Mouse (Mus musculus): ENCODE measurements around the gene 1700034I23Rik. TPM values are rescaled to one million over a fixed set of nuclear protein-coding genes. Genes with fewer than 3 reads are reported as not detected.
"Not testable (repeated sequence)": the region's sequence is repeated elsewhere in the genome, so short reads cannot be mapped to it uniquely, and the experiment has no call there.

The 1700034I23Rik gene
- total RNA-seq (2012; rRNA removed) (0.04 TPM in 1 of 2 replicates, not detected in the other), total RNA-seq (2014; rRNA removed) (not detected in 2 replicates), polyA plus RNA-seq (2012; ENCODE audit: insufficient read length, low read depth) (not detected in 2 replicates)

GRCm38 (mm10) chr3:40902443-40902842 is at the start of gene 1700034I23Rik:
Gene 1700034I23Rik, minus strand, starts transcription at chr3:40902543.
- H3K4me2 ChIP-seq (ENCODE audit: insufficient read depth, low read depth, poor library complexity, severe bottlenecking); H3K79me2 ChIP-seq (replicated peaks; ENCODE audit: control insufficient read depth, extremely low read depth, insufficient read depth, poor library complexity, severe bottlenecking); in situ Hi-C loops (cut with MboI; ENCODE audit: low pct_ligation_motif_present, low pct_unique_long_range_greater_than_20kb, low sequenced_read_pairs); dilution Hi-C loops (cut with MboI; ENCODE audit: extremely low pct_ligation_motif_present, extremely low pct_unique_long_range_greater_than_20kb, low sequenced_read_pairs); H3K27ac ChIP-seq (ENCODE audit: insufficient read depth, low read depth); H3K27me3 ChIP-seq (replicated peaks); H3K9ac ChIP-seq (ENCODE audit: insufficient read depth, low read depth); H3K36me3 ChIP-seq (replicated peaks in 1 of 2; ENCODE audit: control insufficient read depth in 1 of 2, insufficient read depth in 1 of 2, low read length in 1 of 2); H3K4me3 ChIP-seq (replicated peaks in 1 of 3; ENCODE audit: low read depth in 2 of 3, low read length in 2 of 3, poor library complexity in 1 of 3); DNase-seq (ENCODE audit: extremely low read depth); H3K9me3 ChIP-seq (replicated peaks; ENCODE audit: low read length); H3K4me1 ChIP-seq (ENCODE audit: control insufficient read depth in 1 of 2, insufficient read depth in 2 of 2): not testable (repeated sequence)

DNA sequence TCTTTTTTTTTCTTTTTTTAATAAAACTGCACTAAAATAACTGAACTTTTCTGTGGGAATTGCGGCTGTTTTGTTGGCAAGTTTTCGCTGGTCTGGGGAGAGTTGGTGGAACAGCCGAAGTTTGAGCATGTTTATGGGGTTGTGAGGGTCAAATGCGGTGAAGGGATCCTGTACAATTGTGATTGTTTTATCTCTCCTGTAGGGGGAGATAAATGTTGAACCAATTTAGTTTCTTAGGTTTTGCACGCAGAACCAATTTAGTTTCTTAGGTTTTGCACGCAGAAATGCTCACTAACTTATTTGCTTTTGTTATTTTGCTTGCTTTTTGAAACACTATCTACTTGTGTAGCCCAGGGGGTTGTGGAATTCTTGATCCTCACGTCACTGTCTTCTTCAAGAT is 49.0 kb upstream of the 1700034I23Rik start:
- Histone ChIP-seq H3K27ac (ENCODE audit: insufficient read depth, low read depth) (no peak overlapping the region), H3K79me2 (replicated peaks; ENCODE audit: control insufficient read depth, extremely low read depth, insufficient read depth, poor library complexity, severe bottlenecking) (peaks cover 2% of the 10 kb centered on the region; the same call in 1 of the 2 replicates), H3K4me2 (ENCODE audit: insufficient read depth, low read depth, poor library complexity, severe bottlenecking) (peak overlapping the region; percentile 76), H3K9ac (ENCODE audit: insufficient read depth, low read depth) (peak overlapping the region; percentile 47), H3K9me3 (replicated peaks; ENCODE audit: low read length) (no peaks in the 10 kb centered on the region), H3K4me1 (ENCODE audit: control insufficient read depth in 1 of 2, insufficient read depth in 2 of 2) (peaks cover 0 to 5% of the 10 kb centered on the region in 2 experiments; a peak in 2 of 4 replicates), H3K4me3 (replicated peaks in 1 of 3; ENCODE audit: low read depth in 2 of 3, low read length in 2 of 3, poor library complexity in 1 of 3) (peak overlapping the region; percentile 78 to 88 (median 82)), H3K27me3 (replicated peaks) (peaks cover 7% of the 10 kb centered on the region), H3K36me3 (replicated peaks in 1 of 2; ENCODE audit: control insufficient read depth in 1 of 2, insufficient read depth in 1 of 2, low read length in 1 of 2) (no peaks in the 10 kb centered on the region)
- peak; percentile 39 for DNase-seq (ENCODE audit: extremely low read depth)
- dilution Hi-C loops (cut with MboI; ENCODE audit: extremely low pct_ligation_motif_present, extremely low pct_unique_long_range_greater_than_20kb, low sequenced_read_pairs) (no loop called here), in situ Hi-C loops (cut with MboI; ENCODE audit: low pct_ligation_motif_present, low pct_unique_long_range_greater_than_20kb, low sequenced_read_pairs) (no loop called here)
- TF ChIP-seq HCFC1 (IDR thresholded peaks at IDR 0.05; ENCODE audit: low read depth, low read length) = no peak
- TF ChIP-seq ZC3H11A (IDR thresholded peaks at IDR 0.05; ENCODE audit: low read depth, low read length) = no peak
- TF ChIP-seq USF1 (IDR thresholded peaks at IDR 0.05; ENCODE audit: low read depth, low read length) = no peak
- no peak for TF ChIP-seq POLR2AphosphoS2 (IDR thresholded peaks at IDR 0.05; ENCODE audit: low read depth, low read length)
- no peak for TF ChIP-seq JUN (IDR thresholded peaks at IDR 0.05; ENCODE audit: insufficient read depth, low read depth, low read length)
- TF ChIP-seq CTCF (conservative IDR thresholded peaks at IDR 0.05 in 1 of 2, IDR thresholded peaks at IDR 0.05 in 1 of 2; ENCODE audit: low read depth in 2 of 2, low read length in 2 of 2) = peak; percentile 13 to 56; a peak in 2 of 4 replicates
- TF ChIP-seq RAD21 (IDR thresholded peaks at IDR 0.05; ENCODE audit: low read depth, low read length) = peak; percentile 19

- peaks cover 7% of the 10 kb centered on the region for H3K27me3 ChIP-seq (replicated peaks)
- dilution Hi-C loops (cut with MboI; ENCODE audit: extremely low pct_ligation_motif_present, extremely low pct_unique_long_range_greater_than_20kb, low sequenced_read_pairs) = no loop called here
- DNase-seq (ENCODE audit: extremely low read depth) = peak; percentile 60
- H3K79me2 ChIP-seq (replicated peaks; ENCODE audit: control insufficient read depth, extremely low read depth, insufficient read depth, poor library complexity, severe bottlenecking) = peaks cover 2% of the 10 kb centered on the region; the same call in 1 of the 2 replicates
- in situ Hi-C loops (cut with MboI; ENCODE audit: low pct_ligation_motif_present, low pct_unique_long_range_greater_than_20kb, low sequenced_read_pairs) = no loop called here
- H3K27ac ChIP-seq (ENCODE audit: insufficient read depth, low read depth) = peak overlapping the region; percentile 42
- no peaks in the 10 kb centered on the region for H3K36me3 ChIP-seq (replicated peaks in 1 of 2; ENCODE audit: control insufficient read depth in 1 of 2, insufficient read depth in 1 of 2, low read length in 1 of 2)
- peak overlapping the region; percentile 78 to 88 (median 82) for H3K4me3 ChIP-seq (replicated peaks in 1 of 3; ENCODE audit: low read depth in 2 of 3, low read length in 2 of 3, poor library complexity in 1 of 3)
- peak overlapping the region; percentile 76 for H3K4me2 ChIP-seq (ENCODE audit: insufficient read depth, low read depth, poor library complexity, severe bottlenecking)
- peak overlapping the region; percentile 47 for H3K9ac ChIP-seq (ENCODE audit: insufficient read depth, low read depth)
- H3K4me1 ChIP-seq (ENCODE audit: control insufficient read depth in 1 of 2, insufficient read depth in 2 of 2) = peaks cover 0 to 5% of the 10 kb centered on the region in 2 experiments; a peak in 2 of 4 replicates
- no peaks in the 10 kb centered on the region for H3K9me3 ChIP-seq (replicated peaks; ENCODE audit: low read length)
- TF ChIP-seq EP300 (IDR thresholded peaks at IDR 0.05; ENCODE audit: low read length) = peak; percentile 29; the same call in 1 of the 2 replicates
- peak; percentile 78; the same call in 1 of the 2 replicates for TF ChIP-seq MAFK (IDR thresholded peaks at IDR 0.05; ENCODE audit: insufficient replicate concordance, low read length)
- no peak for TF ChIP-seq RAD21 (IDR thresholded peaks at IDR 0.05; ENCODE audit: low read depth, low read length)
- TF ChIP-seq ELF1 (IDR thresholded peaks at IDR 0.05; ENCODE audit: low read depth, low read length) = no peak
- TF ChIP-seq JUN (IDR thresholded peaks at IDR 0.05; ENCODE audit: insufficient read depth, low read depth, low read length) = no peak
- 0 out of 2 replicates have a peak, but pooled peaks have one; percentile 34 for TF ChIP-seq TBP (conservative IDR thresholded peaks at IDR 0.05; ENCODE audit: low read depth, low read length)
- 0 out of 2 replicates have a peak, but pooled peaks have one; percentile 21 for TF ChIP-seq NRF1 (IDR thresholded peaks at IDR 0.05; ENCODE audit: low read depth, low read length)
- no peak for TF ChIP-seq CTCF (conservative IDR thresholded peaks at IDR 0.05 in 1 of 2, IDR thresholded peaks at IDR 0.05 in 1 of 2; ENCODE audit: low read depth in 2 of 2, low read length in 2 of 2)
- peak; percentile 41; the same call in 1 of the 2 replicates for TF ChIP-seq MYC (IDR thresholded peaks at IDR 0.05; ENCODE audit: low read depth, low read length)
- TF ChIP-seq ETS1 (conservative IDR thresholded peaks at IDR 0.05; ENCODE audit: low read depth, low read length) = peak; percentile 61
- peak; percentile 92 for TF ChIP-seq BHLHE40 (IDR thresholded peaks at IDR 0.05; ENCODE audit: low read depth, low read length)
- TF ChIP-seq ZNF384 (IDR thresholded peaks at IDR 0.05; ENCODE audit: low read depth, low read length) = no peak
- peak; percentile 59 for TF ChIP-seq TCF12 (IDR thresholded peaks at IDR 0.05; ENCODE audit: low read depth, low read length)
- peak; percentile 82 for TF ChIP-seq SIN3A (IDR thresholded peaks at IDR 0.05; ENCODE audit: low read length)
- peak; percentile 71; the same call in 1 of the 2 replicates for TF ChIP-seq IRF4 (IDR thresholded peaks at IDR 0.05; ENCODE audit: low read depth, low read length)
- no peak for TF ChIP-seq GABPA (IDR thresholded peaks at IDR 0.05; ENCODE audit: insufficient replicate concordance, low read depth, low read length)
- no peak for TF ChIP-seq CHD2 (IDR thresholded peaks at IDR 0.05; ENCODE audit: low read length)
- peak; percentile 56 for TF ChIP-seq POLR2A (IDR thresholded peaks at IDR 0.05; ENCODE audit: low read depth, low read length)
- TF ChIP-seq MEF2A (IDR thresholded peaks at IDR 0.05; ENCODE audit: borderline replicate concordance, low read depth, low read length) = peak; percentile 46; the same call in 1 of the 2 replicates
Observed at GRCm38 (mm10) chr3:40950601-40951201, 48.4 kb upstream of the 1700034I23Rik start.

All from CH12.LX (cell line).